Mouse (Mus musculus) heart, postnatal 10 days (tissue): ENCODE results near the gene Hoxb8. TPM values are rescaled to one million over a fixed set of nuclear protein-coding genes. Genes with fewer than 3 reads are reported as not detected.

Experiments
- DNase-seq, 2 experiments: peaks; one replicate each; pipeline ENCODE4 v3.0.0; 2021
- intact Hi-C: fragments of 180-260 bp; cut with DNase I; formaldehyde crosslinking; loops from one replicate; pipeline ENCODE4 v1.15.1; 2025
- total RNA-seq, 2 experiments: library from RNA; stranded (reverse); gene quantifications; 2 replicates each; pipeline ENCODE4 v1.2.3; 2021

Gene Hoxb8
- total RNA-seq, 2 experiments from 2014 or later: not detected

DNA sequence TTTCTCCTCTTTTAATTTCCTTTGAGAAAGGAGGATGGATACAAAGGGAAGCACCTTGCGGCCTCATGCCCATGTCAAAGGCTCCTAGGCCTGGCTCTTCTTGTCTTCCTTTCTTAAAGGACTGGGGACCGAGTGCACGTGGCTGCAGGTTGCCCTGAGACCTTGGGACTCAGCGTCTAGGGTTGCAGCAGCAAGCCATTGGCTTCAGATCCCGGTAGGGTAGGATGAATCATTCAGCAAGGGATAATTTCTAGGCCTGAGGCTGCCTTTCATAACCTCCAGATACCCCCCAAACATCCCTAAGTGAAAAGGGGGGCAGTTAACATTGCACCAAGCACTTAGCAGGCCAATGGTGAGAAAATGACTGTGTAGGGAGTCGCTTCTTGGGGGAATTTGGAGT lies 29.4 kb downstream of the Hoxb8 start:
- intact Hi-C loops: loop anchor here (2.0 kb wide), 1 partner anchor 100 kb away; no protein-coding TSS in a partner anchor
- DNase-seq: no peak

GRCm38 (mm10) chr11:96311520-96312417 lies 30.1 kb downstream of the Hoxb8 start:
- intact Hi-C loops: loop anchor here (2.0 kb wide), 1 partner anchor 99 kb away; no protein-coding TSS in a partner anchor
- DNase-seq: peak; percentile 69 to 72

DNA sequence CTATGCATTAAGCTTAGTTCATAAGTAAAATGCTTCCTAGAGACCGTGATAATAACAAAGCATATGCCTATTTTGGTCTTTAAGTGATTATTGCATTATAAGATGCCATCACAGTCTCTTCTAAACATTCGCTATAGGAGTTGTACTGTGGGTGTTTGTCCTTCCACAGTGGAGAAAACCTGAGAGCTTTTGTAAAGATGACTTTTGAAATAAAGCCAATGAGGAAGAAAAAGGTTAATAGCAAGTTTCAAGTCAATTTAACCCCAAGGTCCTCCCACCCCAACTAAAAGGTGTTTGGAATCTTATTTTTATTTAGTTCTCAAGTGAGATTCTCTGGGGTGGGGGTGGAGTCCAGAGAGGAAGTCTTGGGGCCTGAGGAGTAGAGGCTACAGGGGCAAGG lies 31.4 kb downstream of the Hoxb8 start:
- intact Hi-C loops: no loop called here
- DNase-seq: no peak

GRCm38 (mm10) chr11:96313806-96314428 lies 32.2 kb downstream of the Hoxb8 start:
- no peak for DNase-seq
- intact Hi-C loops: loop anchor here (2.0 kb wide), 1 partner anchor 39 kb away; no protein-coding TSS in a partner anchor

DNA sequence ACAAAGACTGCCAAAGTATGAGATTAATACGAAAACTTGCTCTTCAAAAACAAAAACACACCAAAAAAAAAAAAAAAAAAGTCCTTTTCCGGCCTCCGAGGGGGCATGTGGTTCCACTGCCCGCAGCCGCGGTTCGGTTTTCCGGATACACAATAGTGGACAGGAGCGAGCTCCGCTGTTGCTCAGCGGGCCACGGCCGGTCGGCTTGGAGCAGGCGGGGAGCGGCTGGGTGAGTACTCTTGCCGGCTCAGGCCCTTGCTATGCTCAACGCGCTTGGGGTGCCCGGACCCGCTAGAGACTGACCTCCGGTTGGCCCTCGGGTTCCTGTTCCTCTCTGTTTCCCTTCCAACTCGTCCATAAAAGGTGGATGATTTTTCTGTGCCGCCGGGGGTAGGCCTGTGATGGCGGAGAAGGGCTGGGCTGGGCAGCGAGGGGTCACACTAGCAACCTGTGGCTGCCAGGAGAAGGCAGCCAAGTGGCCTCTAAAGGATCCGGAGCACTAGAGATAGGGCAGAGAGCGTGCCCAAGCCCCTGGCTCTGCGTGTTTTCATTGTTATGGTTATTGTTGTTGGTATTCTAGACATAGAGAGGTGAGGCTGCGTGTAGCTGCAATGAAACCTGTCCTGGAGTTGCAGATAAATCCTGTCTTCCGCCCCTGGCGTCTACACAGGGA lies 33.1 kb downstream of the Hoxb8 start:
- DNase-seq: peak in 1 of 2 experiments; percentile 39
- intact Hi-C loops: loop anchor here (2.0 kb wide), 1 partner anchor 38 kb away; no protein-coding TSS in a partner anchor

DNA sequence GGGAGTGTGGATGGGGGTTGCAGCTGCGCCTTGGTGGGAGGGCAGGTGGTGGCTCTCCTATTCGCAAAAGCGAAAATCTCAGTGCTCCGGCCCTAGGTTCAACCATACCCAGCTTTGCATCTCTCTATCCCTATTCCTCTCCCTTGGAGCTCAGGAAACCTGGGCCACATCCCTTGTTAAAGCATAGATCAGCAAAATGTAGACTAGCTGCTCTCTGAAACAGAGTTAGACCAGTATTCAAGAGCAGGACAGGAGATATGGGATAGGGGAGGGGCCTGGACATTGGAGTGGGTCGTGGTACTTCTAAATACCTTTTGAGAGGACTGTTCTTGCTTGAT lies 33.6 kb downstream of the Hoxb8 start:
- no peak for DNase-seq
- intact Hi-C loops: loop anchor here (2.0 kb wide), 1 partner anchor 37 kb away; no protein-coding TSS in a partner anchor

GRCm38 (mm10) chr11:96316696-96317607 lies 35.2 kb downstream of the Hoxb8 start:
- intact Hi-C loops: no loop called here
- no peak for DNase-seq

- no peak for DNase-seq
- intact Hi-C loops: no loop called here
Observed at GRCm38 (mm10) chr11:96317608-96318367, 36.1 kb downstream of the Hoxb8 start, which contains the start of gene Hoxb4. TSS of gene Hoxb4 (plus strand) at chr11:96318267.

DNA sequence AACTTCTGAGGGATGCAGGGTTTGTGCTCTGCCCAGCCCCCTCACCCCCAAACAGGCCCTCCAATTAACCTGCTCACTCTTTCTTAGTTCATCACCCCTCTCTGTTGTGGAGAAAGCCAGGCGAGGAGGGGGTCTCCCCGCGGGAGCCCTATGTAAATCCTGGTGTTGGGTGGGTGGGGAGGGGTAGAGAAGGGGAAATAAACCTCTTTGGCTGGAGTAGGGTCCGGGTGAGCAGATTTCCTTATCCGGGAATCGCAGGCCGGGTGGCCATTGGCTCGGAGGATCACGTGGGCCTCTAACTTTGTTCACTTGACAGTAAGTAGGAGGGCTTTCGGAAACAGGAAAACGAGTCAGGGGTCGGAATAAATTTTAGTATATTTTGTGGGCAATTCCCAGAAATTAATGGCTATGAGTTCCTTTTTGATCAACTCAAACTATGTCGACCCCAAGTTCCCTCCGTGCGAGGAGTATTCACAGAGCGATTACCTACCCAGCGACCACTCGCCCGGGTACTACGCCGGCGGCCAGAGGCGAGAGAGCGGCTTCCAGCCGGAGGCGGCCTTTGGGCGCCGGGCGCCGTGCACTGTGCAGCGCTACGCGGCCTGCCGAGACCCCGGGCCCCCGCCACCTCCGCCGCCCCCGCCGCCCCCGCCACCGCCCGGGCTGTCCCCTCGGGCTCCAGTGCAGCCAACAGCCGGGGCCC lies 36.8 kb downstream of the Hoxb8 start:
- intact Hi-C loops: no loop called here

GRCm38 (mm10) chr11:96319071-96319902 lies 37.6 kb downstream of the Hoxb8 start:
- intact Hi-C loops: no loop called here
- DNase-seq: no peak

More for the DNA sequence above, 36.8 kb downstream of the Hoxb8 start:
- peak in 1 of 2 experiments; percentile 57 for DNase-seq

- intact Hi-C loops: no loop called here
- no peak for DNase-seq
Observed at GRCm38 (mm10) chr11:96319910-96320309, 38.2 kb downstream of the Hoxb8 start.

DNA sequence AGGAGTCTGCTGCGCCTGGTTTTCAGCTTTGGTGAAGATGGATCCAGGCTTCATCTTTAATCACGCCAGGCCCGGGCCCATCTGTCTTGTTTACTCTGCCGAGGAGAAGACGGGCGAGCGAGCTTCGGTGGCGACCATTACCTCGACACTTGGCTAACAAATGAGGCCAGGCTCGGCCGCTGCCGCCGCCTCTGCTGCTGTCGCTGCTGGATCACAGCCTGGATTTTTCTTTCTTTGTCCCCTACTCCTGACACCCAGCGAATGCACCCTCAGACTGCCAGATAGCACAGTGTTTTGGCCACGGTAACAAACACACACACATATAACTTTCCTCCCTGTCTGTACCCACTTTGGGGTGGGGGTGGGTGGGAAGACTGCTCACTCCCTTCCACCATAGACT lies 39.0 kb downstream of the Hoxb8 start:
- DNase-seq: no peak
- intact Hi-C loops: no loop called here

DNA sequence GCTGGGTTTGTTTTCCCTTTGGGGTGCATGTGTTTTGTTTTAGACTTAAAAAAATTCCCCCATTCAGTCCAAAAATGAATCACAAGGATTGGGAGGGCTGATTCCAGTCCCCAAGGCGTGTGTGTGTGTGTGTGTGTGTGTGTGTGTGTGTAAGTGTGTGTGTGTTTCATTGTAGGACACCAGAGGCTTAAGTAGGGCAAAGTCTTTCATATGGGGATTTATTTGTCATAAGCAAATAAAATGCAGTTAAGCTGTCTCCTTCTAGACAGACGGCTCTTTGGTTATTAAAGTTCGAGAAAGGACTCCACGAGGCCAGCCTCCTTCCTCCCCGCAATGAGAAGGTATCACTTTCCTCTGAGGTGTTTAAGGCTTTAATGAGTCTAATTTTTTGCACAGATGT lies 40.1 kb downstream of the Hoxb8 start:
- intact Hi-C loops: no loop called here
- no peak for DNase-seq

DNA sequence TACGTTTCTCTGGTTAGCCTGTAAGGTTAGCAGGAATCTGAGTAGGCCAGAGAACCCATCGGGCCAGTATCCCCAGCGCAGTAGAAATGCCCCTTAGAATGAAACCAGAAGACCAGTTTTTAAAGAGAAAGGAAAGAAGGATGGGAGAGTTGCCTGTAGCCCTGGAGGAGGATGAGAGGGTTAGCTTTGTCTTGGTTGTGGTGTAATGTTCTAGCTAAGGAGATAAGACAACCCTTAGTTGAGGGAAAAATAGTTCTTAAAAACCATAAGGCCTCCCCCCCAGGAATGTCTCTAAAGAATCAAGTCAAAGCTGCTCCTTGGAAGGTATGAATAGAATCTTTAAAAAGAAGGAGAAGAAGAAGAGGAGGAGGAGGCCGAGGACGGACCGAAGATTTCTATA lies 41.0 kb downstream of the Hoxb8 start:
- intact Hi-C loops: no loop called here

GRCm38 (mm10) chr11:96323154-96323553 lies 41.4 kb downstream of the Hoxb8 start, which contains the start of gene Hoxb3:
TSS of gene Hoxb3 (plus strand) at chr11:96323326.
- intact Hi-C loops: no loop called here
- no peak for DNase-seq

More for the DNA sequence above, 41.0 kb downstream of the Hoxb8 start:
- no peak for DNase-seq

DNA sequence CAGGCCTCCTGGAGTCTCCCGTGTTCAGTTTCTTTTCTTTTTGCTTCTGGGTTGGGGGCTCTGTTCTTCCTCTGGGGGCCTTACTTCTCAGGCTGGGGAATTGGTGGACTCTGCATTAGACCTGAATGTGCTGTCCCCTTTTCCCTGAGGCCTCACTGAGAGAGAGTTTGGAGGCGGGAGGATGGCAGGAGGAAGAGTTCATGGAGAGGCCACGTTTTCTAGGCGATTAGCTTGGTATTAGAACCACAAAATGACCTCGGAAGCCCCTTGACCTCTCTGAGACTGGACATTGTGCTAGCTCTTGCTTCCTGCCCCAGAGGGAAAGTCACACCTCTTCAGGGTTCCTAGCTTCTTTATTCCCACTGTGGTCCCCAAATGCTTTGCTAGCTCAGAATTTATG lies 42.4 kb downstream of the Hoxb8 start:
- intact Hi-C loops: no loop called here
- no peak for DNase-seq

GRCm38 (mm10) chr11:96324965-96325364 lies 43.3 kb downstream of the Hoxb8 start:
- no peak for DNase-seq
- intact Hi-C loops: no loop called here

- DNase-seq: no peak
- intact Hi-C loops: no loop called here
Observed at GRCm38 (mm10) chr11:96325747-96326212, 44.1 kb downstream of the Hoxb8 start.
